Mouse (Mus musculus) adrenal gland, postnatal 4 days (tissue): ENCODE results near the gene Cdk8. TPM values are rescaled to one million over a fixed set of nuclear protein-coding genes. Genes with fewer than 3 reads are reported as not detected.

Experiments used
- DNase-seq, 2 experiments: peaks; one replicate each; pipeline ENCODE4 v3.0.0; 2021 to 2022; ENCODE audit warnings: low spot score in 2 of 2, mixed read lengths in 2 of 2
- total RNA-seq, 2 experiments: library from RNA; stranded (reverse); gene quantifications; 2 replicates each; pipeline ENCODE4 v1.2.3; 2021

The Cdk8 gene
- total RNA-seq, 2 experiments from 2014 or later, result 73.2 to 76.9 TPM

GRCm38 (mm10) chr5:146316316-146316715, 85.3 kb downstream of the Cdk8 start:
- no peak for DNase-seq

- no peak for DNase-seq
Observed at GRCm38 (mm10) chr5:146318051-146318450, 87.0 kb downstream of the Cdk8 start.

GRCm38 (mm10) chr5:146318461-146318860, 87.4 kb downstream of the Cdk8 start:
- DNase-seq, result no peak

- DNase-seq, result no peak
Observed at GRCm38 (mm10) chr5:146328941-146329340, 97.9 kb downstream of the Cdk8 start.

- no peak for DNase-seq
Observed at GRCm38 (mm10) chr5:146329541-146329940, 98.5 kb downstream of the Cdk8 start.

- DNase-seq, result no peak
Observed at GRCm38 (mm10) chr5:146330031-146330764, 99.2 kb downstream of the Cdk8 start.

- DNase-seq, result no peak
Observed at GRCm38 (mm10) chr5:146330765-146331115, 99.7 kb downstream of the Cdk8 start.

- DNase-seq, result no peak
Observed at GRCm38 (mm10) chr5:146331131-146331530, 100.1 kb downstream of the Cdk8 start.

GRCm38 (mm10) chr5:146332541-146332940, 101.5 kb downstream of the Cdk8 start:
- DNase-seq, result no peak

- DNase-seq, result no peak
Observed at GRCm38 (mm10) chr5:146334410-146334809, 103.4 kb downstream of the Cdk8 start.

GRCm38 (mm10) chr5:146338064-146338463, 107.0 kb downstream of the Cdk8 start:
- DNase-seq, result no peak

- no peak for DNase-seq
Observed at GRCm38 (mm10) chr5:146340037-146340436, 109.0 kb downstream of the Cdk8 start.

- no peak for DNase-seq
Observed at GRCm38 (mm10) chr5:146344911-146345686, 114.1 kb downstream of the Cdk8 start.

GRCm38 (mm10) chr5:146347081-146347480, 116.1 kb downstream of the Cdk8 start:
- DNase-seq, result no peak

GRCm38 (mm10) chr5:146349183-146349582, 118.2 kb downstream of the Cdk8 start:
- no peak for DNase-seq

GRCm38 (mm10) chr5:146350784-146351183, 119.8 kb downstream of the Cdk8 start:
- DNase-seq, result no peak

GRCm38 (mm10) chr5:146352006-146352405, 121.0 kb downstream of the Cdk8 start:
- no peak for DNase-seq

Other genes starting within 250 kb of the Cdk8 start
- gene Cyp3a25, start 221.6 kb upstream of the Cdk8 start, total RNA-seq, result 1 to 10 TPM in 1 of 2 experiments, under 1 TPM in 1; 0.28 to 9.2 TPM
- under 1 TPM in 1 of 2 experiments, not detected in 1; 0.42 TPM for gene Cyp3a59, start 152.0 kb upstream of the Cdk8 start, total RNA-seq
- gene Gm5565, start 70.7 kb upstream of the Cdk8 start, total RNA-seq, result not detected
- gene Gm6309, start 60.5 kb upstream of the Cdk8 start, total RNA-seq, result not detected
- 1 to 10 TPM; 1.7 to 3.8 TPM for gene 1700001J03Rik, start 45.9 kb upstream of the Cdk8 start, total RNA-seq
- gene Rnf6, start 9.7 kb upstream of the Cdk8 start, total RNA-seq, result 10 to 100 TPM; 55.8 to 58.8 TPM
- gene Wasf3, start 153.8 kb downstream of the Cdk8 start, total RNA-seq, result 10 to 100 TPM; 21.5 TPM